Mouse (Mus musculus): ENCODE results near the gene Lonp2. TPM values are rescaled to one million over a fixed set of nuclear protein-coding genes. Genes with fewer than 3 reads are reported as not detected.
A peak's percentile ranks its signal among the peaks of the same experiment; 100 is the strongest.

Gene Lonp2
- polyA plus RNA-seq, 1 experiment, result 31.4 TPM

DNA sequence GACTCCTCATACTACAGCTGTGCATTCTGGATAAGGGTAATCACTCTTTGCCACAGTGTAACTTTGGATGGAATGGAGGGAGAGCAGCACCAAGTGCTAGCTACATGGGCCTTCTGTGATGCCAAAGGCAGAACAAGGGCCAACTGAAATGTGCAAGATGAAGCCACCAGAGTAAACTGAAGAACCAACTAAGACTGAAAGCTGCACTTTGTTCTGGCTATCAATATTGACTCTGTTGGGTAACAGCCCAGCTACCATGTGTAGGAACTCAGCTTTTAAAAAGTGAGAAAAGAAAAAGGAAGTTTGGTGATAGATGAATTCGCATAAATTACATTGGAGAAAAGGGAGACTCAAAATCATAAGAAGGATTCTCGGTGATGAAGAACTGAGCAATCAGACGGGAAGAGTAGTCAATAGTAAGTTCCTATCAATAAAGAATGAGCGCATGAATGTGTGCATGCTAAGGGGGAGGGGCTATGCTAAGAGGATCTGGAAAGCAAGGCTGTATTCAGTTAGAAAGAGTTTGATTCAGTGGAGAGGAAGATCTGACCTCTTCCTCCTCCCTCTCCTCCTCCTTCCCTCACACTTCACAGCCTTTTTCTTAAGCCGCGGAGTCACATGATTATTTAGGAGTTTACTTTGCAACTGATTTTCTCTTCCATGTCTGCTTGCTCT, 8.6 kb upstream of the Lonp2 start:
- no peak overlapping the region for H3ac ChIP-seq (ENCODE audit: control insufficient read depth, insufficient read length)
- H3K79me2 ChIP-seq (ENCODE audit: control insufficient read depth, insufficient read depth), result no peaks in the 10 kb centered on the region
- no peak overlapping the region for H3K4me3 ChIP-seq
- no peak overlapping the region for H3K4me2 ChIP-seq (ENCODE audit: low read depth)
- no peaks in the 10 kb centered on the region for H3K36me3 ChIP-seq (ENCODE audit: control insufficient read depth, insufficient read depth)
- TF ChIP-seq E2F4 (IDR thresholded peaks at IDR 0.05; ENCODE audit: insufficient read depth) (no peak), USF1 (IDR thresholded peaks at IDR 0.05; ENCODE audit: low read depth) (no peak), SRF (IDR thresholded peaks at IDR 0.05; ENCODE audit: control insufficient read depth, insufficient read length, low read depth) (no peak), MYOG (IDR thresholded peaks at IDR 0.05; ENCODE audit: control insufficient read depth in 1 of 3, insufficient read depth in 1 of 3, insufficient read length in 2 of 3, low read depth in 2 of 3) (no peak), REST (IDR thresholded peaks at IDR 0.05; ENCODE audit: insufficient read depth, insufficient read length) (no peak), TCF12 (IDR thresholded peaks at IDR 0.05; ENCODE audit: insufficient read depth, poor library complexity, severe bottlenecking) (no peak), POLR2A (IDR thresholded peaks at IDR 0.05; ENCODE audit: insufficient read length, low read depth) (no peak), TCF3 (IDR thresholded peaks at IDR 0.05; ENCODE audit: insufficient read length, low read depth) (no peak), MAX (IDR thresholded peaks at IDR 0.05; ENCODE audit: low read depth) (no peak), CEBPB (IDR thresholded peaks at IDR 0.05; ENCODE audit: insufficient read depth, poor library complexity, severe bottlenecking) (no peak), MYOD1 (IDR thresholded peaks at IDR 0.05; ENCODE audit: control insufficient read depth in 1 of 3, insufficient read length in 2 of 3, low read depth in 2 of 3) (no peak), POLR2AphosphoS2 (IDR thresholded peaks at IDR 0.05; ENCODE audit: insufficient read length, low read depth) (no peak)
- no peaks in the 10 kb centered on the region for H3K27me3 ChIP-seq (ENCODE audit: control insufficient read depth, insufficient read depth, insufficient read length)

GRCm38 (mm10) chr8:86617759-86618387, 6.0 kb upstream of the Lonp2 start:
- no peak for TF ChIP-seq MYOD1 (IDR thresholded peaks at IDR 0.05; ENCODE audit: control insufficient read depth in 1 of 3, insufficient read length in 2 of 3, low read depth in 2 of 3)
- no peak for TF ChIP-seq USF1 (IDR thresholded peaks at IDR 0.05; ENCODE audit: low read depth)
- TF ChIP-seq MYOG (IDR thresholded peaks at IDR 0.05; ENCODE audit: control insufficient read depth in 1 of 3, insufficient read depth in 1 of 3, insufficient read length in 2 of 3, low read depth in 2 of 3), result no peak
- TF ChIP-seq E2F4 (IDR thresholded peaks at IDR 0.05; ENCODE audit: insufficient read depth), result no peak
- TF ChIP-seq REST (IDR thresholded peaks at IDR 0.05; ENCODE audit: insufficient read depth, insufficient read length), result no peak
- no peak for TF ChIP-seq CEBPB (IDR thresholded peaks at IDR 0.05; ENCODE audit: insufficient read depth, poor library complexity, severe bottlenecking)
- TF ChIP-seq SRF (IDR thresholded peaks at IDR 0.05; ENCODE audit: control insufficient read depth, insufficient read length, low read depth), result no peak
- no peak for TF ChIP-seq POLR2AphosphoS2 (IDR thresholded peaks at IDR 0.05; ENCODE audit: insufficient read length, low read depth)
- TF ChIP-seq TCF3 (IDR thresholded peaks at IDR 0.05; ENCODE audit: insufficient read length, low read depth), result no peak
- TF ChIP-seq TCF12 (IDR thresholded peaks at IDR 0.05; ENCODE audit: insufficient read depth, poor library complexity, severe bottlenecking), result no peak
- no peak for TF ChIP-seq POLR2A (IDR thresholded peaks at IDR 0.05; ENCODE audit: insufficient read length, low read depth)
- TF ChIP-seq MAX (IDR thresholded peaks at IDR 0.05; ENCODE audit: low read depth), result no peak
- Histone ChIP-seq H3K36me3 (ENCODE audit: control insufficient read depth, insufficient read depth) (no peaks in the 10 kb centered on the region), H3K27me3 (ENCODE audit: control insufficient read depth, insufficient read depth, insufficient read length) (no peaks in the 10 kb centered on the region), H3K4me3 (no peak overlapping the region), H3K4me2 (ENCODE audit: low read depth) (no peak overlapping the region), H3K79me2 (ENCODE audit: control insufficient read depth, insufficient read depth) (no peaks in the 10 kb centered on the region), H3ac (ENCODE audit: control insufficient read depth, insufficient read length) (no peak overlapping the region)

- H3K4me2 ChIP-seq (ENCODE audit: low read depth), result peak overlapping the region; percentile 72
- H3K36me3 ChIP-seq (ENCODE audit: control insufficient read depth, insufficient read depth), result no peaks in the 10 kb centered on the region
- TF ChIP-seq SRF (IDR thresholded peaks at IDR 0.05; ENCODE audit: control insufficient read depth, insufficient read length, low read depth) (no peak), USF1 (IDR thresholded peaks at IDR 0.05; ENCODE audit: low read depth) (no peak), MYOG (IDR thresholded peaks at IDR 0.05; ENCODE audit: control insufficient read depth in 1 of 3, insufficient read depth in 1 of 3, insufficient read length in 2 of 3, low read depth in 2 of 3) (no peak), REST (IDR thresholded peaks at IDR 0.05; ENCODE audit: insufficient read depth, insufficient read length) (no peak), TCF3 (IDR thresholded peaks at IDR 0.05; ENCODE audit: insufficient read length, low read depth) (no peak), CEBPB (IDR thresholded peaks at IDR 0.05; ENCODE audit: insufficient read depth, poor library complexity, severe bottlenecking) (no peak), E2F4 (IDR thresholded peaks at IDR 0.05; ENCODE audit: insufficient read depth) (no peak), POLR2A (IDR thresholded peaks at IDR 0.05; ENCODE audit: insufficient read length, low read depth) (no peak), TCF12 (IDR thresholded peaks at IDR 0.05; ENCODE audit: insufficient read depth, poor library complexity, severe bottlenecking) (no peak), MAX (IDR thresholded peaks at IDR 0.05; ENCODE audit: low read depth) (no peak), POLR2AphosphoS2 (IDR thresholded peaks at IDR 0.05; ENCODE audit: insufficient read length, low read depth) (no peak), MYOD1 (IDR thresholded peaks at IDR 0.05; ENCODE audit: control insufficient read depth in 1 of 3, insufficient read length in 2 of 3, low read depth in 2 of 3) (no peak)
- peak overlapping the region; percentile 90 for H3K4me3 ChIP-seq
- peaks cover 36% of the 10 kb centered on the region for H3K79me2 ChIP-seq (ENCODE audit: control insufficient read depth, insufficient read depth)
- no peaks in the 10 kb centered on the region for H3K27me3 ChIP-seq (ENCODE audit: control insufficient read depth, insufficient read depth, insufficient read length)
- H3ac ChIP-seq (ENCODE audit: control insufficient read depth, insufficient read length), result peak overlapping the region; percentile 70
Measured at GRCm38 (mm10) chr8:86623551-86623910, 312 bp upstream of the Lonp2 start.

- H3K27me3 ChIP-seq (ENCODE audit: control insufficient read depth, insufficient read depth, insufficient read length), result no peaks in the 10 kb centered on the region
- H3K36me3 ChIP-seq (ENCODE audit: control insufficient read depth, insufficient read depth), result no peaks in the 10 kb centered on the region
- peaks cover 36% of the 10 kb centered on the region for H3K79me2 ChIP-seq (ENCODE audit: control insufficient read depth, insufficient read depth)
- peak overlapping the region; percentile 90 for H3K4me3 ChIP-seq
- H3K4me2 ChIP-seq (ENCODE audit: low read depth), result peak overlapping the region; percentile 81
- peak overlapping the region; percentile 70 for H3ac ChIP-seq (ENCODE audit: control insufficient read depth, insufficient read length)
- TF ChIP-seq E2F4 (IDR thresholded peaks at IDR 0.05; ENCODE audit: insufficient read depth) (no peak), TCF12 (IDR thresholded peaks at IDR 0.05; ENCODE audit: insufficient read depth, poor library complexity, severe bottlenecking) (no peak), CEBPB (IDR thresholded peaks at IDR 0.05; ENCODE audit: insufficient read depth, poor library complexity, severe bottlenecking) (no peak), POLR2A (IDR thresholded peaks at IDR 0.05; ENCODE audit: insufficient read length, low read depth) (no peak), USF1 (IDR thresholded peaks at IDR 0.05; ENCODE audit: low read depth) (no peak), REST (IDR thresholded peaks at IDR 0.05; ENCODE audit: insufficient read depth, insufficient read length) (no peak), TCF3 (IDR thresholded peaks at IDR 0.05; ENCODE audit: insufficient read length, low read depth) (no peak), MYOG (IDR thresholded peaks at IDR 0.05; ENCODE audit: control insufficient read depth in 1 of 3, insufficient read depth in 1 of 3, insufficient read length in 2 of 3, low read depth in 2 of 3) (no peak), POLR2AphosphoS2 (IDR thresholded peaks at IDR 0.05; ENCODE audit: insufficient read length, low read depth) (no peak)
Measured at GRCm38 (mm10) chr8:86624915-86625314, 1.1 kb downstream of the Lonp2 start.
